Mouse (Mus musculus): ENCODE data around the gene 4930432M17Rik.

GRCm38 (mm10) chr3:121710894-121711531, 40.5 kb downstream of the 4930432M17Rik start:
- TF ChIP-seq CTCF (IDR thresholded peaks at IDR 0.05; ENCODE audit: low read depth, low read length) (no peak), POLR2A (IDR thresholded peaks at IDR 0.05; ENCODE audit: extremely low read depth, insufficient read depth, low read length) (no peak)

Measured in liver, adult 2 months (tissue).